Mouse (Mus musculus): ENCODE measurements around the gene Zfp456.

DNA sequence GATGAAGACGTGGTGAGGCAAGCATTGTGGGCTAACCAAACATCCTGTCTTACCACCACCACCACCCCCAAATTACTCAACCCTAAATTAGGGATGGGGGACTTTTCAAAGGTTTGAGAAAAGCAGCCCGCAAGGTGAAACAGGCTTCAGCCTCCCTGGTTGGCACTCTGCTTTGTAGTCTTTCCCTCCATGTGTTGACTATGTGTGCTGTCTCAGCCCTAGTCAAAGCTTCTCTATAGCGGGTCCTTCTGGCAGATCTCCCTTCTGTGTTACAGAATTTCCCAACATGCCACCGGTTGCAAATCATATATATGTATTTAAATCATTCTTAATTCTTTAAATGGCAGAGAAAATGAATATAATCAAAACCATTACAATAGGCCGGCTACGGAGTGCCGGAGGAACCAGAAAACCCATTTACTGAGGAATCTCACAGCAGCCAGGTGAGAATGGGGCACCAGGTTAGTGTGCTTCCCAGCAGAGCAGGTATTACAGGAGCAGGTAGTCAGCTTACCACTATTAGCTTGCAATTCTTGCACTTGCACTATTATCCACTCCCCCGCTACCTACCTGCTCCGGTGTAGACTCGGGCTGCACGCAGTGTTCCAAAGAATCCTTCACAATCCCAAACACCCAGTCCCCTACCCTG, 45.1 kb upstream of the Zfp456 start:
- TF ChIP-seq POLR2A (IDR thresholded peaks at IDR 0.05; ENCODE audit: control insufficient read depth in 1 of 2, insufficient read depth in 1 of 2, low read depth in 1 of 2, low read length in 2 of 2, poor library complexity in 1 of 2) = no peak
- TF ChIP-seq EP300 (IDR thresholded peaks at IDR 0.05; ENCODE audit: low read depth in 1 of 2, low read length in 2 of 2) = no peak
- no peak for TF ChIP-seq CTCF (IDR thresholded peaks at IDR 0.05 in 2 of 3, conservative IDR thresholded peaks at IDR 0.05 in 1 of 3; ENCODE audit: control insufficient read depth in 1 of 3, insufficient read depth in 1 of 3, low read depth in 2 of 3, low read length in 3 of 3, poor library complexity in 1 of 3, severe bottlenecking in 1 of 3)
- TF ChIP-seq GATA1 (IDR thresholded peaks at IDR 0.05; ENCODE audit: low read depth, low read length) = no peak
- no peak for TF ChIP-seq E2F4 (IDR thresholded peaks at IDR 0.05; ENCODE audit: borderline replicate concordance, low read depth, low read length)

Measured in MEL (cell line).